Comparison of ENCODE assay signal across 12 mouse cellular contexts in genomic region chr16:34711481-34711880, GRCm38 (mm10). TPM values are rescaled to one million over a fixed set of nuclear protein-coding genes. Genes with fewer than 3 reads are reported as not detected.
A peak's percentile ranks its signal among the peaks of the same experiment; 100 is the strongest.
DNase-seq lines count a peak whose midpoint lies in the region; ATAC-seq and TF ChIP-seq lines count a peak whose summit lies in the region.
"Had no signal": no experiment of that assay in that cellular context is flagged by ENCODE, and none has a peak within 500 bp of the region (broad histone marks: within the 10 kb centered on the region; RNA-seq: fewer than 3 reads in every experiment).

No protein-coding gene starts in this region.

- H3K4me3 ChIP-seq in kidney, postnatal 0 days (replicated peaks; ENCODE audit: low read depth, low read length): no peak overlapping the region
- no peak overlapping the region for H3K4me3 ChIP-seq in MEL (ENCODE audit: control insufficient read depth in 1 of 2, insufficient read depth in 1 of 2, low read depth in 2 of 2, low read length in 2 of 2)
- H3K4me3 ChIP-seq in embryonic facial prominence, embryonic 14.5 days (ENCODE audit: low read depth, low read length): no peak overlapping the region
- H3K4me3 ChIP-seq: liver, embryonic 13.5 days; neural tube, embryonic 13.5 days had no signal

- TF ChIP-seq EP300 in MEL (IDR thresholded peaks at IDR 0.05; ENCODE audit: low read depth in 1 of 2, low read length in 2 of 2): no peak

- H3K79me2 ChIP-seq in MEL (ENCODE audit: control insufficient read depth, insufficient read depth, low read length, poor library complexity): no peaks in the 10 kb centered on the region

- no peak for TF ChIP-seq POLR2A in MEL (IDR thresholded peaks at IDR 0.05; ENCODE audit: control insufficient read depth in 1 of 2, insufficient read depth in 1 of 2, low read depth in 1 of 2, low read length in 2 of 2, poor library complexity in 1 of 2)

- no peaks in the 10 kb centered on the region for H3K9me3 ChIP-seq in kidney, postnatal 0 days (replicated peaks; ENCODE audit: low read length)
- no peaks in the 10 kb centered on the region for H3K9me3 ChIP-seq in MEL (replicated peaks; ENCODE audit: insufficient read depth, low read length)
- H3K9me3 ChIP-seq in embryonic facial prominence, embryonic 14.5 days (ENCODE audit: control insufficient read depth, low read length): no peaks in the 10 kb centered on the region
- H3K9me3 ChIP-seq: liver, embryonic 13.5 days; neural tube, embryonic 13.5 days had no signal

- no peak overlapping the region for H3K4me2 ChIP-seq in kidney, postnatal 0 days (ENCODE audit: low read length)
- H3K4me2 ChIP-seq in embryonic facial prominence, embryonic 14.5 days (ENCODE audit: low read depth, low read length): no peak overlapping the region
- H3K4me2 ChIP-seq: liver, embryonic 13.5 days; neural tube, embryonic 13.5 days had no signal

- H3K27ac ChIP-seq in kidney, postnatal 0 days: no peak overlapping the region
- no peak overlapping the region for H3K27ac ChIP-seq in MEL (ENCODE audit: control insufficient read depth, low read depth, low read length)
- H3K27ac ChIP-seq in embryonic facial prominence, embryonic 14.5 days (replicated peaks; ENCODE audit: low read depth, low read length): no peak overlapping the region
- H3K27ac ChIP-seq: liver, embryonic 13.5 days; neural tube, embryonic 13.5 days had no signal

- no peak for ATAC-seq in kidney, postnatal 0 days (replicated peaks; ENCODE audit: low FRiP score, low read depth)
- no peak for ATAC-seq in embryonic facial prominence, embryonic 14.5 days (ENCODE audit: low read depth)
- no peak for ATAC-seq in cerebellum, adult (ENCODE audit: insufficient number of reproducible peaks, low FRiP score, low TSS enrichment)

- H3K36me3 ChIP-seq in kidney, postnatal 0 days (ENCODE audit: insufficient read depth, low read length): peaks cover 4% of the 10 kb centered on the region; the same call in 1 of the 2 replicates
- peaks cover 0 to 4% of the 10 kb centered on the region in 2 experiments; a peak in 2 of 4 replicates for H3K36me3 ChIP-seq in MEL (ENCODE audit: control insufficient read depth in 1 of 2, insufficient read depth in 2 of 2, low read length in 2 of 2)
- peaks cover 13% of the 10 kb centered on the region for H3K36me3 ChIP-seq in embryonic facial prominence, embryonic 14.5 days (ENCODE audit: control insufficient read depth, insufficient read depth, low read length)

- H3K9ac ChIP-seq in kidney, postnatal 0 days (ENCODE audit: low read depth, low read length): no peak overlapping the region
- H3K9ac ChIP-seq in MEL (ENCODE audit: control insufficient read depth, low read depth, low read length, poor library complexity, severe bottlenecking): no peak overlapping the region
- H3K9ac ChIP-seq in embryonic facial prominence, embryonic 14.5 days (ENCODE audit: low read depth, low read length): no peak overlapping the region
- H3K9ac ChIP-seq: liver, embryonic 13.5 days; neural tube, embryonic 13.5 days had no signal

- DNase-seq in kidney, postnatal 0 days (ENCODE audit: low spot score): peak; percentile 58
- DNase-seq in kidney, adult 18-20 months: no peak
- DNase-seq in A20 (ENCODE audit: low read depth, low spot score) (peak; percentile 50), MEL (ENCODE audit: low read depth, low spot score) (peak; percentile 43)
- peak; percentile 22 for DNase-seq in embryonic facial prominence, embryonic 14.5 days (ENCODE audit: low spot score)
- DNase-seq in urinary bladder, postnatal 14 days (ENCODE audit: low spot score): no peak
- no peak for DNase-seq in gastrocnemius, adult 18-20 months (ENCODE audit: low spot score)
- DNase-seq: cerebellum, adult 9-11 months; heart, postnatal 36 days; liver, embryonic 13.5 days had no signal

- WGBS in kidney, postnatal 0 days: 76% methylated on average over 3 of the region's 3 CpGs
- WGBS in embryonic facial prominence, embryonic 14.5 days: 72% methylated on average over 3 of the region's 3 CpGs

- H3K4me1 ChIP-seq in kidney, postnatal 0 days (replicated peaks; ENCODE audit: insufficient read depth, low read length): no peaks in the 10 kb centered on the region
- H3K4me1 ChIP-seq in MEL (ENCODE audit: control insufficient read depth in 1 of 2, insufficient read depth in 2 of 2, low read length in 2 of 2): no peaks in the 10 kb centered on the region
- no peaks in the 10 kb centered on the region for H3K4me1 ChIP-seq in embryonic facial prominence, embryonic 14.5 days (ENCODE audit: control insufficient read depth, insufficient read depth, low read length)
- H3K4me1 ChIP-seq: liver, embryonic 13.5 days; neural tube, embryonic 13.5 days had no signal

- TF ChIP-seq CTCF in kidney, postnatal 0 days (IDR thresholded peaks at IDR 0.05; ENCODE audit: low read depth): peak; percentile 67
- peak; percentile 24 to 56 (median 52); a peak in 4 of 6 replicates for TF ChIP-seq CTCF in MEL (IDR thresholded peaks at IDR 0.05 in 2 of 3, conservative IDR thresholded peaks at IDR 0.05 in 1 of 3; ENCODE audit: control insufficient read depth in 1 of 3, insufficient read depth in 1 of 3, low read depth in 2 of 3, low read length in 3 of 3, poor library complexity in 1 of 3, severe bottlenecking in 1 of 3)

- H3K27me3 ChIP-seq in kidney, postnatal 0 days (ENCODE audit: insufficient read depth, low read length): no peaks in the 10 kb centered on the region
- no peaks in the 10 kb centered on the region for H3K27me3 ChIP-seq in MEL (ENCODE audit: control insufficient read depth in 1 of 2, insufficient read depth in 2 of 2, low read length in 2 of 2)
- H3K27me3 ChIP-seq in embryonic facial prominence, embryonic 14.5 days (replicated peaks; ENCODE audit: control insufficient read depth, insufficient read depth, low read length): no peaks in the 10 kb centered on the region
- H3K27me3 ChIP-seq: liver, embryonic 13.5 days; neural tube, embryonic 13.5 days had no signal

- TF ChIP-seq RAD21 in MEL (IDR thresholded peaks at IDR 0.05; ENCODE audit: low read depth, low read length): peak; percentile 9

TF ChIP-seq in MEL, 35 proteins besides CTCF, POLR2A, EP300 and RAD21:
- no peak for TF ChIP-seq KAT2A (conservative IDR thresholded peaks at IDR 0.05; ENCODE audit: low read depth, low read length)
- TF ChIP-seq BHLHE40 (IDR thresholded peaks at IDR 0.05; ENCODE audit: borderline replicate concordance, low read depth, low read length): 0 out of 2 replicates have a peak, but pooled peaks have one; percentile 30
- TF ChIP-seq SMC3 (IDR thresholded peaks at IDR 0.05; ENCODE audit: low read depth, low read length): peak; percentile 56

RNA-seq across cellular contexts. Expression of gene Ccdc14, which starts 21.1 kb away (rescaled TPM):
- 4.0 and 4.4 TPM in 2 replicates for polyA plus RNA-seq in kidney, postnatal 0 days (2015; fragmentation: Nextera tagmentation; extraction: Ambion mirVana)
- total RNA-seq in MEL (2012; rRNA removed): 5.8 and 6.5 TPM in 2 replicates
- polyA plus RNA-seq in MEL (2012; ENCODE audit: insufficient read depth in 1 of 2, insufficient read length in 2 of 2, low read depth in 1 of 2, low replicate concordance in 2 of 2, missing spikeins in 1 of 2): 1 to 10 TPM in 1 of 2 experiments, not detected in 1; 8.2 TPM
- 5.9 and 7.5 TPM in 2 replicates for polyA plus RNA-seq in embryonic facial prominence, embryonic 14.5 days (2014; fragmentation: Nextera tagmentation; extraction: Ambion mirVana)
- 1 to 10 TPM; 1.9 to 2.1 TPM for total RNA-seq in gastrocnemius, adult 18-20 months (2021)

RNA-seq across cellular contexts. Expression of gene Mylk, which starts 33.5 kb away (rescaled TPM):
- 67.3 and 68.5 TPM in 2 replicates for polyA plus RNA-seq in kidney, postnatal 0 days (2015; fragmentation: Nextera tagmentation; extraction: Ambion mirVana)
- total RNA-seq in MEL (2012; rRNA removed): not detected in 2 replicates
- not detected for polyA plus RNA-seq in MEL (2012; ENCODE audit: insufficient read depth in 1 of 2, insufficient read length in 2 of 2, low read depth in 1 of 2, low replicate concordance in 2 of 2, missing spikeins in 1 of 2)
- polyA plus RNA-seq in embryonic facial prominence, embryonic 14.5 days (2014; fragmentation: Nextera tagmentation; extraction: Ambion mirVana): 15.5 and 18.1 TPM in 2 replicates
- total RNA-seq in gastrocnemius, adult 18-20 months (2021): 10 to 100 TPM; 21.8 to 26.2 TPM

Comparison
In these comparisons a context has a peak if more than half of its experiments do, and no peak if none do; other contexts are left out.
1. DNase-seq: peak in kidney, postnatal 0 days (single experiment), A20 (single experiment), MEL (single experiment) and embryonic facial prominence, embryonic 14.5 days (single experiment); none in kidney, adult 18-20 months (single experiment), urinary bladder, postnatal 14 days (single experiment) and gastrocnemius, adult 18-20 months (single experiment).
2. RNA of gene Mylk, which starts 33.5 kb away (polyA plus RNA-seq): 67.3 to 68.5 TPM in kidney, postnatal 0 days and 15.5 to 18.1 TPM in embryonic facial prominence, embryonic 14.5 days; not detected in MEL; every median in the first group is over 10 times any median in the second.